In genomic region chr7:6368146-6368545, GRCm38 (mm10) we compare ENCODE assay signal across 3 mouse cellular contexts.
DNase-seq lines count a peak whose midpoint lies in the region; TF ChIP-seq lines count a peak whose summit lies in the region.
"Not testable (repeated sequence)": the region's sequence is repeated elsewhere in the genome, so short reads cannot be mapped to it uniquely, and the experiment has no call there.

No protein-coding gene starts in this region.

- not testable (repeated sequence) for H3K9me3 ChIP-seq in E14TG2a.4 (ENCODE audit: low read length)

- DNase-seq in R1 (ENCODE audit: low read depth, low spot score), result peak; percentile 82
- peak; percentile 63 for DNase-seq in ZHBTc4 (ENCODE audit: low read depth, low spot score)

- not testable (repeated sequence) for H3K36me3 ChIP-seq in E14TG2a.4 (ENCODE audit: insufficient read depth, low read length)

- peak overlapping the region; percentile 32; the same call in 1 of the 2 replicates for H3K4me3 ChIP-seq in E14TG2a.4 (replicated peaks; ENCODE audit: low read length)

- peaks cover 59% of the 10 kb centered on the region for H3K4me1 ChIP-seq in E14TG2a.4 (replicated peaks; ENCODE audit: low read depth, low read length)

- H3K27me3 ChIP-seq in E14TG2a.4 (ENCODE audit: insufficient read depth, low read length), result not testable (repeated sequence)

- TF ChIP-seq CTCF in E14TG2a.4 (conservative IDR thresholded peaks at IDR 0.05; ENCODE audit: low read length), result not testable (repeated sequence)
